Mouse (Mus musculus) embryo, embryonic 10.5 days (tissue): ENCODE results near the gene Sec61b.

ENCODE experiments used
- DNase-seq: peaks from one replicate; pipeline ENCODE4 v3.0.0-alpha.2; 2015; ENCODE audit warnings: low spot score

Gene Sec61b

DNA sequence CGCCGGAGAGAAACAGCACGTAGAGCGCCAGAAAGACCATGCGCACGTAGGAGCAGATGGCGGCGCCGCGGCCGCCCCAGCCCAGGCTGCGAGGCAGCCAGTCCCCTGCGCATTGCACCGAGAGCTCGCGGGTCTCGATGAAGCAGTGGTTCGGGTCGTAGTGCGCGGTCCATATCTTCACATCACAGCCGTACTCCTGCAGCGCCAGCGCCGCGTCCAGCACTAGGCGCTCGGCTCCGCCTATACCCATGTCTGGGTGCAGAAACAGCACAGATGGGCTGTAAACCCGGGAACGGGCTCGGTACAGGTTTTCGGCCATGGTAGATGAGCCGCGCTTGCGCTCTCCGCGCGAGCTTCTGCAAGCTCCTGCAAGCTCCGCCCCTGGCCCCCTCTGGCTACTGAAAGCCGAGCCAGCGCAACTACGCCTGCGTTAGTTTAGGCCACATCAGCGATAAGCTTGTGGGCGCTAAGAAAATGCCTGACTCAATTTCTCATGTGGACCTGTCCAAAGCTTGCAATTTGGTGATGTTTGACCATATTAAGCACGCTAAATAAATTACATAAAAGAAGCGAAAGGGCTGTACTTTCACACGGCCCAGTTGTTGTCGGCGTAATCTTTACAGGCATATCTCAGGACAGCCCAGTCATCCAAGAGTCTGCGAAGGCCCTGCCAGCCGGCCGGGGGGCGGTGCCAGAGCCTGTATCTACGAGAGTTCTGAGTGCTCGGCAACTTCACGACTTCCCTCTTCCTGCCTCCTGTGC is at the start of gene Sec61b, which contains the start of gene Alg2:
TSS of gene Sec61b (plus strand) at position 691 of the 762 bp plus-strand sequence.
TSS of gene Alg2 (minus strand) at position 366 of the 762 bp plus-strand sequence.
- peak; percentile 98 for DNase-seq

DNA sequence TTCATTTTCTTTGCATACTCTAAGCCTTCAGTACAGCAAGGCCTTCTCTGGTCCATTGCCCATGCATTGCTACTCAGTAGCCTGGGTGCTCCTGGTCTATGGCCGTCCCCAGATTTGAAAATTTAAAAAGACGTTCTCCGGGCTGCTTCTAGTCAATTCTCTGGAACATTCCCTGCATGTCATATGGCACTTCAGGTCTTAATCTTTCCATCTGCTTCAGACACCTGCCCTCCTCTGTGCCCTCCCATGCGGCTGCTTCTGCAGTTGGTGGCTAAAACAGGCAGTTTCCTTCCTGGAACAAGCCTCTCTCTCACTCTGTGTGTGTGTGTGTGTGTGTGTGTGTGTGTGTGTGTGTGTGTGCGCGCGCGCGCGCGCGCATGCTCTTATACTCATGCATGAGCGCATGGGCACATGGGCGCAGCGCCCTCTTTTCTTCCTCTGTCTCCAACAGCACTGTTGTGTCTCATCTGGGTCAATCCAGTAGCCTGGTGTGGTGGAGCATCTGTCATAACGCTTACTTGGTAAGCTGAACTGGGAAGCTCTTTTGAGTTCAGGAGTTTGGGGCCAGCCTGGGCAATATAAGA is 49.1 kb upstream of the Sec61b start:
- no peak for DNase-seq

- no peak for DNase-seq
These were observed 46.9 kb upstream of the Sec61b start for GRCm38 (mm10) chr4:47427606-47428005.

GRCm38 (mm10) chr4:47430557-47430956 is 43.9 kb upstream of the Sec61b start:
- no peak for DNase-seq

GRCm38 (mm10) chr4:47431081-47431480 is 43.4 kb upstream of the Sec61b start:
- DNase-seq = no peak

GRCm38 (mm10) chr4:47432766-47433165 is 41.7 kb upstream of the Sec61b start:
- DNase-seq = no peak

DNA sequence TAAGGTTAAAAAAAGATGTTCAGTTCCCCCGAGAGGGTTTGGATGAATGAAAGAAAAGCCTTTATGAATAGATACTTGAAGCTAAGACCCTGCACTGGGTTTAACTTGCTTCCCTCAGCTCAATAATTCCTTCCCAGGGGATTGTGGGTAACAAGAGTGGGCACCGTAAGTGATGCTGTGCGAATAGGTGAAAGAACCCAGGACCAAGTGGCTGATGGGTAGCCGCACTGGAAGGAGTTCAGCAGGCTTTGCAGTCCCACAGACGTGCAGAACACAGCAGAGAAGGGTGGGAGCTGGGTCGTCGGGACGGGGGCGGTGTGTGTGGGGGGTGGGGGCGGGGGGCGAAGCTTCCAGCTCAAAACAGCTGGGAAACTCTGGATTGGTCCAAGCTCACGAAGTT is 39.3 kb upstream of the Sec61b start:
- no peak for DNase-seq

GRCm38 (mm10) chr4:47435566-47436360 is 38.7 kb upstream of the Sec61b start:
- DNase-seq = no peak

GRCm38 (mm10) chr4:47437365-47438340 is 36.8 kb upstream of the Sec61b start:
- DNase-seq = peak; percentile 97

- no peak for DNase-seq
These were observed 35.5 kb upstream of the Sec61b start for GRCm38 (mm10) chr4:47438956-47439355.

GRCm38 (mm10) chr4:47440951-47441350 is 33.5 kb upstream of the Sec61b start:
- DNase-seq = no peak

GRCm38 (mm10) chr4:47448526-47448925 is 25.9 kb upstream of the Sec61b start:
- no peak for DNase-seq

GRCm38 (mm10) chr4:47449116-47449515 is 25.3 kb upstream of the Sec61b start:
- no peak for DNase-seq

DNA sequence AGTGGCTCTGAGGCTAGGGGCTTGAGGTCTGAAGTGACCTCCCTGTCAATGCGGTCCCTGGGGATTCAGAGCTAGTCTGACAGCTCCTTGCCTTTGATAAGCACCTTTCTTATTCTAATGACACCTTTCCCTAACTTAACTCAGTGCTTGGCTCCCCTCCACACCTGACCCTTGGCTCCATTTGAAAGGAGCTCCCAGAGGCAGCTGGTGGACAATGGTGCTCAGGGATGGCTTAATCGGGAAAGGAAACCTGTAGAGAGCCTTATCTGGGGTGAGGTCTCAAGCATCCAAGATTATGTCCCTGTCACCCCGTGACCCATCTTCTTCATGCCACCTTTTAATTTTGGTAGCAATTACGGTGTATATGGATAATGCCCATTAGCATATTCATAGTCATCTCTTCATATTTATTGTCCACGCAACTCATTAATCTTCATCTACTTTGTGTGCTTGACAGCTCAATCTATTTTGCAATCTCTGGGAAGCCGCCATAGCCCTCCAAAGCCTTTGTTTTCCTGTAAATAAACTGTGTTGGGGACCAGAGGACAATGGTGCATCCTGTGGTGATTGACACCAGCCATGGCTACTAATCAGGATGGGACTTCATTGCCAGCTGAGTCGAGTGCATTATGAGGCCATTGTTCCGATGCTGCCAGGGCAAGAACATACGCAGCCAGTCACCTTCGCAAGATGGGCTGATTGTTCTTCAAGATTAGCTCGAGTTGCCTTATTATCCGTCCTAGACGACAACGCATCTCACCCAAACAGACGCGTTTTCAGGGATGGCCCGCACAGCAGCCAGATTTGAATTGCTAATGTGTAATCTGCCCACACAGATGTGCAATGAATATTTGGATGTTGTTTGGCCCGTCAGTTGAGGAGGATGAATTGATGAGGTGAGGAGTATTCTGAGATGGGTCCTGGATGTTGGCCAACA is 24.6 kb upstream of the Sec61b start:
- DNase-seq = no peak

DNA sequence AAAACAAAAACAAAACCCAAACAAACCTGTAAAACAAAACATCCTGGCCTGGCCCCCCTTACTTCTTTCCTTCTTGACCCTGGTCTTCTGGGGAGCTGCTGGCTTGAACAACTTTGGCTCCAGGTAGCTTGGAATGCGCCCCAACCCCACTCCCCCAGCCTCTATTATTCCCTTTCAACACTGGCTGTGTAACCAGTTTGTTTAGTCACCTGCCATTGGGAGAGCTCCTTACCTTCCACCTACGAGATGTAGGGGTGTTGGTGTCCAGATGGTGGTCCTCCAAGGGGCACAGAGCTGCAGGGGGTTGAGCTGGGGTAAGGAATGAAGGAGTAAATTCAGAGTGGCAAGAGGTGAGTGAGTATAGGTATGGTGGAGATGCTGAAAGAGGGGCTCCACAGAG is 7.3 kb upstream of the Sec61b start:
- no peak for DNase-seq

DNA sequence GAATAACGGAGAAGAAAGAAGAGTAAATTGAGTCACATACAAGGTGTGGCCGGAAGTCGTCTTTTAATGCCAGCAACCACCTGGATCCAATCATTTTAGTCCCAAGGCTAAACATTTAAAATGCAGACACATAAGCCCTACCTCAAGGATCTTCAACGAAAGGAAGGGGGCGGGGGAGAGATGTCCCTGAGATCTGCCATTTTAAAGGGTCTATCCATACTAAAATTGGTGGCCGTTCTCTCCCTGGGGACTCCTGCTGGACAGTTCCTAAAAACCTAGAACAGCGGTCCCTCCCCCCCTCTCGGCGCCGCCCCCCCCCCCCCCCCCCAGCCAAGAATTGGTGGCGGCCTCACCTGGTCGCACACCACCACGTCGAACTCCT is 881 bp upstream of the Sec61b start:
- peak; percentile 59 for DNase-seq

DNA sequence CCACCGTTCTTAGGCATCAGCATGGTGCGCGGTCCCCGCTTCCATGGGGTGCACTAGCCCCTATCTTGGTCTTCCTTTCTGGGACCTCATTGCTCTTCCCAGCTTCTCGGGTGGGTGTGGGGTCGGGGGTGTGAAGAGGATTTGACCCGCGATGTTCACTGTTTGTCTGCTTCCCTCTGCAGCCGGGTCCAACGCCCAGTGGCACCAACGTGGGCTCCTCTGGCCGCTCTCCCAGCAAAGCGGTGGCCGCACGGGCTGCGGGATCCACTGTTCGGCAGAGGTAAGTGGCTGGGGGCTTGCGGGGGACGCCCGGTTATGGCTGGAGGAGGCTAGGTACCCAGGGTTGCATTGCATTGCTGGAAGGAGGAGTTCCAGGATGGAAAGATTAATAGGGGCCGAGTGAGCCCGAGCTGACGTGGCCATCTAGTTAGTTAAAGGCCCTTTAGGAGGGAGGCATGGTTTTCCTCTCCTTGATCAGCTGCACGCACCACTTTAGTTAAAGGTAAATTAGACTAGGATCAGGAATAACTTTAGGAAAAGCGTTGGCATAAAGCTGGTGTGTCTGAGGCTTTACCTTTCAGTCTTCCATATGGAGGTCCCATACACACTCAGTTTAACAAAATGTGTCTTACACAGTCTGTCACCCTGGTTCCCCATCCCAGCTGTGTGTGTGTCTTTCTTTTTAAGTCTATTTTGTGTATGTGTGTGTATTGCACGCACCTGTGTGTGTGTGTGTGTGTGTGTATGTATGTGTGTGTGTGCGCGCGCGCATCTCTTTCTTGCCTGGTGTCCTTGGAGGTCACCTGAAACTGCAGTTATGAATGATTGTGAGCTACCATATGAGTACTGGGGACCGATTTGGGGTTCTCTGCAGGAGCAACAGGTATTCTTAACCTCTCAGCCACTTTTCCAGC is 529 bp downstream of the Sec61b start:
- DNase-seq = peak; percentile 24

DNA sequence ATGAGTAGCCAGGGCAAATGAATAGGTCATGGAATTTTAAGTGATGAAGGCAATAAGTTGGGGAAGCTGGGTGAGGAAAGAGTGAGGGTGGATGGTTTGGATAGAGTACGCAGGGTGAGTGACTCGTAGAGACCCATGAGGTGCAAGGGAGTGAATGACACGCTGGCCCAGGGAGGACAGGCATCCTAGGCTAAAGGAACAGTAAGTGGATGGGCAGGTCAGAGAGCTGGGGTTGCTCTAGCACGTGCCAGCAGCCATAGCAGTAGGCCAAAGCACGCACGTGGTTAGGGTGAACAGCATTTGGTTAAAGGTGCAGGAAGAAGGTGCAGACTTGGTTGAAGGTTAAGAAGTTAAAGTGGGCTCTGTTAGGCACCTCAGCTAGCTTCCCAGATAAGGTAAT is 3.1 kb downstream of the Sec61b start:
- no peak for DNase-seq

- no peak for DNase-seq
These were observed 5.6 kb downstream of the Sec61b start for GRCm38 (mm10) chr4:47480095-47480494.
